Mouse (Mus musculus) spleen, embryonic (tissue): ENCODE results near the gene Hpn.

ENCODE experiments used
- CTCF ChIA-PET: fragments of 350-600 bp; sonication (Branson Sonifier 250); formaldehyde crosslinking; loops from one replicate; lab custom pipeline; 2022; lab: Charles Lee

Hpn gene

GRCm38 (mm10) chr7:31112036-31112435 is 3.1 kb downstream of the Hpn start:
- CTCF ChIA-PET = no interaction called here

GRCm38 (mm10) chr7:31110861-31111385 is 4.2 kb downstream of the Hpn start:
- CTCF ChIA-PET = no interaction called here

GRCm38 (mm10) chr7:31109796-31110195 is 5.3 kb downstream of the Hpn start:
- CTCF ChIA-PET = no interaction called here

- CTCF ChIA-PET = no interaction called here
Observed at GRCm38 (mm10) chr7:31109091-31109490, 6.0 kb downstream of the Hpn start.

DNA sequence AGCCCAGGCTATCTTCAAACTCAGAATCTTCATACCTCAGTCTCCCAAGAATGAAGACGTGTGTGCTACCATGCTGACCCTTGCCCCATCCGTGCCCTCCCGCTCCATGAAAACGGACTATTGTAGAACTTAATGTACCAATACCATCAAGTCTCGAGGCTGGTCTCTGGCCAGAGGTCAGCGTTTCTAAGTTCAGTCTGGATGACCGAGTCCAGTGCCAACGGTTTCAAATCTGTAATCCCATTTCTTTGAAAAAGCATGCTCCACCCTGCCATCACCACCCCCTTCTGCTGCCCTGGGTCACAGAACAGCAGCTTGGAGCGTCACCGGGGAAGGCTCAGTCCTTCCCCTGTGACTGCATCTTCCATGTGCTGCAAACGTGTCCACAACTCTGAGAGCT is 7.3 kb downstream of the Hpn start:
- CTCF ChIA-PET = no interaction called here

GRCm38 (mm10) chr7:31106166-31106565 is 8.9 kb downstream of the Hpn start:
- CTCF ChIA-PET = interaction anchor here (0.7 kb wide), 1 partner anchor 28 kb away, joined by 5 read pairs; no protein-coding TSS in a partner anchor

- CTCF ChIA-PET = no interaction called here
Observed at GRCm38 (mm10) chr7:31105061-31105768, 9.9 kb downstream of the Hpn start.

DNA sequence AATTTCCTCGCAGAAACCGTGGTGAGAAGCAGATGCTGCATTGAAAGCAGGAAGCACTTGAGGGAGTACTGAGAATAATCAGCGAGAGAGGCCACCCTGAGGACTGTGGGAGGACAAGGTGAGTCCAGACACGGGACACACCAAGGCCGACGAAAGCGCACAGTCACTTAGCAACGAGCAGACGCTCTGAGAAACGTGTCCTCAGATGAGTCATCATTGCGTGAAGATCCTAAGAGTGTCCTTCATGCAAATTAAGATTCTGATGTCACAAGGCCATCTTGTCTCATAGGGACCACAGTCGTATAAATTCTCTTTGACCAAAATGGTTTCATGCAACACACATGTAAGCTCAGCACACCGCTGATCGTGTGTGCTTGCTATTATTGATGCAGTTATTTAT is 14.3 kb downstream of the Hpn start:
- CTCF ChIA-PET = interaction anchor here (0.7 kb wide), 1 partner anchor 319 kb away, joined by 3 read pairs; no protein-coding TSS in a partner anchor

GRCm38 (mm10) chr7:31099612-31099982 is 15.5 kb downstream of the Hpn start:
- CTCF ChIA-PET = no interaction called here

DNA sequence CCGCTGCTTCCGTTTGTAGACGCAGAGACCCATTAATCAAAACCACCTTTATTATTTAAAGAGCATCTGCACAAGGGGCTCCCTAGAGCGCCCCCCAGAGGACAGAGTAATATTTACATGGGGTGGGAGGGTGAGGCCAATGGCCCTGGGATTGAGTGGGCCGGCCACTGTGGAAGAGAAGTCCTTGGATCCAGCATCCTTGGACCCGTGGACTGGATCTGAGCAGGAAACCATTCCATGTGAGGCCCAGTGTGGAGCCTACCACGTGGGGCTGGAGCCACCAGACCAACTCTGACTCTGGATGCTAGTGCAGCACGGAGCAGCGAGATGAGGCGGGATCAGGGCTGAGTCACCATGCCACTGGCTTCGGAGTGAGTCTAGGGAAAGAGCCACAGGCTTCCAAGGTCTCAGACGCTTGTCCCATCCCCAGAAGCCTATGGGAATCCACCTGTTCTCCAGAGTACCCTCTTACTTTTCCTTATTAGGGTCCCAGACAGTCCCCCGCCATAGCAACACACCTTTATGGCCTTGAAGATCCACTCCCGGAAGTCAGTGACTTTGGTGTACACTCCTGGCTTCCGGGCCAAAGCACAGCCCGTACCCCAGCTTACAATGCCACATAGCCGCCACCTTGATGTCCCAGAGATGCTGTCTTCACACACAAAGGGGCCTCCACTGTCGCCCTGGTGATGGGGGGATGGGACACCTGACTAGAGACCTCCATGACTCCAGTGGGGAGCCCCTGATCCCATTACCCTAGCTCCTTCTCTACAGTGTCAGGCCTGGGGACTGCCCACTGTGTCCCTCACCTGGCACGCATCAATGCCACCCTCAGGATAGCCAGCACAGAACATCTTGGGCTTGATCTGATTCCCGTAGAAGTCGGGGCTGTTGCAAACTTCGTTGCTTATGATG is 16.1 kb downstream of the Hpn start:
- CTCF ChIA-PET = no interaction called here

- CTCF ChIA-PET = interaction anchor here (0.6 to 2.0 kb wide), 6 partner anchors 37 to 147 kb away, joined by 4 to 14 read pairs (median 4); partner anchors contain the start of gene Lgi4
Observed at GRCm38 (mm10) chr7:31097583-31098248, 17.4 kb downstream of the Hpn start.

GRCm38 (mm10) chr7:31096892-31097564 is 18.1 kb downstream of the Hpn start:
- CTCF ChIA-PET = interaction anchor here (0.6 to 2.0 kb wide), 4 partner anchors 36 to 146 kb away, joined by 4 to 12 read pairs (median 4); partner anchors contain the start of gene Lgi4

GRCm38 (mm10) chr7:31094774-31095501 is 20.2 kb downstream of the Hpn start:
- CTCF ChIA-PET = interaction anchor here (0.5 to 0.6 kb wide), 2 partner anchors 207 to 415 kb away, joined by 3 to 6 read pairs; no protein-coding TSS in a partner anchor

DNA sequence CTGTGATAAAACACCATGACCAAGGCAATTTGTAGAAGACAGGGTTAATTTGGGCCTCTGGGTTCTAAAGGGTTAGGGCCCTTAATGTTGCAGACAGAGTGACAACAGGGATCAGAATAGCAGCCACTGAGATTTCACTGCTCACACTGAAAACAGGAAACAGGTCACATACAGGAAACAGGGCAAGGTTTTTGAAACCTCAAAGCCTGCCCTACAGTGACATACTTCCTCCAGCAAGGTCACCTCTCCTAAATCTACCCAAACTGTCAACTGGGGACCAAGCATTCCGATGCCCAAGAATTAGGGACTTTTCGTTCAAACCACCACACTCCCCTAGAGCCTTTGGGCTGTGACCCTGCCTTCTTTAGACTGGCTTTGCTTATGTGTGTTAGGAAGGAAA is 25.4 kb downstream of the Hpn start:
- CTCF ChIA-PET = interaction anchor here (0.7 kb wide), 1 partner anchor 268 kb away, joined by 3 read pairs; no protein-coding TSS in a partner anchor

GRCm38 (mm10) chr7:31088206-31088605 is 26.9 kb downstream of the Hpn start:
- CTCF ChIA-PET = no interaction called here

DNA sequence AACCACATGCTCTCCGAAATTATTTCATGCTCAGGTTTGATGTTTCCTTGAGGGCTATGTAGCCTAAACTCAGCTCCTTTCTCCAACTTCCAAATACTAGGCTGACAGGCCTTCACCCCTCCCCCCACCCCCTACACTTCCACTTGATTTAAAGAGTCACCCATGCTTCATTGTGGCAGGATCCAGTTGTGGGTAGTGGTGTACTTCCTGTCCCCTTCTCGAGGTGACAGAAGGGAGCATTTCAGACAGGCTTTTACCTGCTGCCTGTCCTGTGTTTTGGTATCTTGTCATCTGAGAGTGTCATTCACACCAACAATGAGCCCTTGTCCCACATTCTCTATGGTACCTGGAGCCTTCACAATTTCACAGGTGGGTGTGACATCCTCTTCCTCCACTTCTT is 27.8 kb downstream of the Hpn start:
- CTCF ChIA-PET = no interaction called here

DNA sequence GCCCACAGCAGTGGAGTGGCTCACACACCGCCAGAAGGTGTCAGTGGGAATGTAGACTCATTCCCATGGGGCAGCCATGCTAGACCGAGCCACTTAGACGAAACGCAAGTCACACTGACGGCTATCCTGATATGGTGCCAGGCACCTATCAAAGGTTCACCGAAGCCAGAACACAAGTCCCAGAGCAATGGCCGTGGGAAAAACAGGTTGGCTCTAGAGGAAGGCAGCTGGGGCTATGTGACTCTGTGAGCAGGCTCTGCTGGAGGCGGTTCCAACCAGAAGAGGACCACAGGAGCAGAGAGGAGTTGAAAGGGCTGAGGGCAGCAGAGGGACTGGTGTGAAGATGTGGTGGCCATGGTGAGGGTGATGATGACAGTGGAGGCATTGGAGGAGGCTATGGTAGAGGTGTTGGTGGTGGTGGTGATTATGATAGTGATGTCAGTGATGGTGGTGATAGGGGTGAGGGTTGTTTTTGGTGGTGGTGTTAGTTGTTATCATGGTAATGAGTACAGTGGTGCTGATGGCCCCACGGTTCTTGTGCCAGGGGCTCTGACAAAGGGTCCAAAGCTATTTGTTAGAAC is 28.8 kb downstream of the Hpn start:
- CTCF ChIA-PET = interaction anchor here (0.5 kb wide), 1 partner anchor 33 kb away, joined by 4 read pairs; no protein-coding TSS in a partner anchor

DNA sequence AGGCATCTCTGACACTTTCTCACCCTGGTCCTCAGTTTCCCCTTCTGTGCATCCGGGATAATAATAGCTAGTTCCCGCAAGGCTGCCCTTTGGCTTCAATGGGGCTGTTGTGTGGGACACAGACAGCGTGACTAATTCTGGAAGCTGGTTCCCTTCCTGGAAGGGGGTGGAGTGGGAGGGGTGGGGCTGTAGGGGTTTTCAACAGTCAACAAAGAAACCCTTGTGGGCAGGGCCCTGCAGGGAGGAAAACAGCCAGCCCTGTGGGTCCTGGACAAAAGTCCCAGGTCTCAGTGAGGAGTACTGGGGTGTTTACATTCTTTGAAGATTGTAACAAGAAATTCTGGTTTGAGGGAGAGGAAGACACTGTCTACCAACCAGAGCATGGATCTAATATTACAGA is 29.9 kb downstream of the Hpn start:
- CTCF ChIA-PET = no interaction called here

- CTCF ChIA-PET = no interaction called here
Observed at GRCm38 (mm10) chr7:31084140-31084539, 30.9 kb downstream of the Hpn start.
